Mouse (Mus musculus): ENCODE measurements around the gene Rps24.
A peak's percentile ranks its signal among the peaks of the same experiment; 100 is the strongest.
"Not testable (repeated sequence)": the region's sequence is repeated elsewhere in the genome, so short reads cannot be mapped to it uniquely, and the experiment has no call there.

Rps24 gene

DNA sequence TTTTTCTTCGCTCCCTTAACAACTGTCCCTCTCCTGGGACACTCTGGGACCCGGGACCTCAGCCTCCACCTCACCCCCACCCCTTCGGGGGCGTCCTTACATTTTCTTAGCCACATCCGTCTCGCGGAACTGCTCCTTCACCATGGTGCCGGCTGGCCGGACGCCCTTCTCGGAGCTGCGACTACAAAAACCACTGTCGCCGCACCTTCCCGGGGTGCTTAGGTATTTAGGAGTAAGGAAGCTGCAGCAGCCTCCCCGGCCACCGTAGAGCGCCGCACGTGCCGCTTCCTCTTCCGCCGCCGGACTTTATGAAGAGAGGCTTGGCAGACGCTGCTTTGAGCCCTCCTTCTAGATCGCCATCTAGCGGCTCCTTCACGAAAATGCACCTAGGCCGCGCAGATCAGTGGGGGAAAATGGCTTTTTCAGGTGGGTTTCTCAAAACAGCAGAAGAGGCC is at the start of gene Rps24, which contains the start of gene Polr3a:
Gene Rps24 (plus strand): TSS at position 353 of the 455 bp plus-strand sequence.
Gene Polr3a (minus strand): TSS at position 286 of the 455 bp plus-strand sequence.
- DNase-seq (ENCODE audit: low spot score in 2 of 2): peak; percentile 79 to 89

DNA sequence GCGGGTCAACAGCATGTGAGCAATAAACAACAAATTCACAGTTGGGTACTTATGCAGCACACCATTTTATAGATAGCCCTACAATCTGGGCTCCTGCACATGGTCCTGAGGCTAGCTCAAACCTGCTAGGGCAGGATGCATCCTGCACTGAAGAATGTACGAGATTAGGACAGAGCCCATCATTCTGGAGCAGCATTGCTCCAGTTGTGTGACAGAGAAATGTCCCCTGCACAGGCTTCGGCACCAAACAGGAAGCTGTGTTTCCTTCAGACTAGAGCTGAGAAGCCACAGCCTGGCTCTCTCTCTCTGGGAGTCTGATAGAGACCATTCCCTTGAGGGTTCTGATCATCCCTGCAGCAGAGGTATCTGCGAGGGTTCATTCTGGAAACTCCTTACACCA is 43.4 kb upstream of the Rps24 start:
- not testable (repeated sequence) for DNase-seq (ENCODE audit: low spot score in 2 of 2)

DNA sequence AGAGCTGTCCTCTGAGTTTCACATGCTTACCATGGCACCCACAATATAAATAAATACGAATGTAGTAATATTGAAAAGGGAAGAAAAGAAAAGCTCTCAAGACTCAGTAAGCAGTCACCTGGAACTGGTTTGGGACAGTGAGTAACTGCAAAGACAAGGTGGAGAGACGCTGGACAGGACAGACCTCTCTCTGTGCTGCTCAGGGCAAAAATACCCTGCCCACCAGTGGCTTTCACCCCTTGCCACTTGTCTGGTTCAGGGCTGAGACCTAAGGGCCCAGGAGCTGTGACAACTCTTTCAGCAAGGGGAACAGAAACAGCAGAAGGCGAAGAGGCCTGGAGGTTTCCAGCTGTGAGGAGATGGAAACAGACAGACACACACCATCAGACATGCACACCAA is 28.7 kb upstream of the Rps24 start:
- no peak for DNase-seq (ENCODE audit: low spot score in 2 of 2)

DNA sequence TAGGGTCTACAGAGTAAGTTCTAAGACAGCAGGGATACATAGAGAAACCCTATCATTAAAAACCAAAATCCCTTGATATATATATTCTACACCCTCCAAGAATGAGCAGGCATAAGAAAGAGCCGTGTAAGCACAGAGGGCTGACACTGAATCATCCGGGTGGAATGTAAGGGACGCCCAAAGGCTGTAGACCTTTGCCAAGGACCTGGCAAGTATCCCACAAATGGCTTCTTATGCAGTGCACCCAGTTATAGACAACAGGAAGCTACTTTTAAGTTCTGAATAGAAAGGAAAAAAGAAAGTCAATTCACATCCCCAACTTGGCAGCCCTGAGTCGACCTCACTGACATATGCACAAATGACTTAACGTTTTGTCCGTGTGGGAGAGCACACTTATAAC is 18.1 kb upstream of the Rps24 start:
- no peak for DNase-seq (ENCODE audit: low spot score in 2 of 2)

DNA sequence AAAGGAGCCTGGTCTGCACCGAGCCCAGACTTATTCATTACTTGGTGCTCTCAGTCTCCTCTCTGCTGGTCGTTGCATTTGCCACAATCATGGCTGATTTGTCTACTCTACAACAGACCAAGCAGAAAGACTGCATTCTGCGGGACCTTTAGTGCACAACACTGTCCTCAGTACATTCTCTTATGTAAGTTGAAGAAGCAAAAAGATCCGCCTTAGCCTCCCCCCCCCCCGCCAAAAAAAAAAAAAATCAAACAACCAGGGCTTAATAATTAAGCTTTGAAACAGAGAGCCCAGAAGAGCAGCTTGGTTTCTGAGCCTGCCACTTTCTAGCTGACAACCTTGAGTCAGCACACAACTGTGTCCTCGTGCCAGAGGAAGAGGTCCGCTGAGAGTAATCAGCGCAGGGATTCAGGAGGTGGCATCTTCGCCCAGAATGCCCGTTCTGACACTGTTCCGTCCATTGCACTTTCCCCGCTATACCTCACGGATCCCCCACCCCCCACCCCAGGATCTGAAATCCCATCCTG is 621 bp upstream of the Rps24 start:
- no peak for DNase-seq (ENCODE audit: low spot score in 2 of 2)

DNA sequence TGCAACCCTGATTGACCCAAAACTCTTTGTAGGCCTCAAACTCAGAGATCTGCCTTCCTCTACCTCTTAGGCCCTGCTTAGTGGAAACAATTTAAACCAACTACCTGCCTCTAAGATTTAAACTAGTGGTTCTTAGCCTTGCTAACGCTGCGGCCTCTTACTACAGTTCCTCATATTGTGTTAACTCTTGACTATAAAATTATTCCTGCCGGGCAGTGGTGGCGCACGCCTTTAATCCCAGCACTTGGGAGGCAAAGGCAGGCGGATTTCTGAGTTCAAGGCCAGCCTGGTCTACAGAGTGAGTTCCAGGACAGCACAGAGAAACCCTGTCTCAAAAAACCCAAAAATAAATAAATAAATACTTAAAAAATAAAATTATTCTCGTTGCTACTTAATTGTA is 2.8 kb downstream of the Rps24 start:
- DNase-seq (ENCODE audit: low spot score in 2 of 2): not testable (repeated sequence)

DNA sequence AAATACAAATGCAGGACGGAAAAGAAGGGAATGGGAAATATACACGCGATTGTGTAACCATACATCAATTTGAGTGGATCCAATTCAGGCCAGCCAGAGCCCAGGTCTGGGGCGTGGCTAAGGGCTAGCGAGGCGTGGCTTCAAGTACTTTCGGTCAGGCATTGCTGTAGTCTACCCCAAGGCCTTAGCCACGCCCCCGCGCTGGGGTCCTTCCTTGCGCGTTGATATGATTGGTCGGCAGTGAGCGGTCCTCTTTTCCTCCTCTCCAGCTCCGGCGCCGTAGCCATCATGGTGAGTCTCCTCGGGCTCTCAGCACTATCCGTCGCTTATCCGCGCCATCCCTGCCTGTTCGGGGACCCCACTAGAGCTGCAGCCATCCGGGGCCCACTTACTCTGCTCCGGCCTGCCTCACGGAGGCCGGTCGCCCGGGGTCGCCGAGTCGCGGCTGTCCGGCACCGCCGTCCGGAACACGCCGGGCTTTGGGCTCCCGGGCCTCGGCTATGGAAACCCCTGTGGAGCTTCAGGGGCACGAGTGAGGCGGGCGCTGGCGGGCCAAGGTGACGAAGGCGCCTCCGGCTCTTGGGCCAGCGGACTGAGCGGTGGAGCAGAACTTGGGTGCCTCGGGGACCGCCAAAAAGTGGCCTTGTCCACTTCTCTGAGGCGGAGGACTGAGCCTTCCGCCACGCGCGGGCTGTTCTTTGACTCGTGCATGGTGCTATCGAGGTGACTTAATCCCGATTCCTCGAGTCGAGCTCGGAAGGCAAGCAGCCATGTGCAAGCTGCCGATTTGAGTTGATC is 3.7 kb downstream of the Rps24 start:
- DNase-seq (ENCODE audit: low spot score in 2 of 2): peak; percentile 87 to 97

DNA sequence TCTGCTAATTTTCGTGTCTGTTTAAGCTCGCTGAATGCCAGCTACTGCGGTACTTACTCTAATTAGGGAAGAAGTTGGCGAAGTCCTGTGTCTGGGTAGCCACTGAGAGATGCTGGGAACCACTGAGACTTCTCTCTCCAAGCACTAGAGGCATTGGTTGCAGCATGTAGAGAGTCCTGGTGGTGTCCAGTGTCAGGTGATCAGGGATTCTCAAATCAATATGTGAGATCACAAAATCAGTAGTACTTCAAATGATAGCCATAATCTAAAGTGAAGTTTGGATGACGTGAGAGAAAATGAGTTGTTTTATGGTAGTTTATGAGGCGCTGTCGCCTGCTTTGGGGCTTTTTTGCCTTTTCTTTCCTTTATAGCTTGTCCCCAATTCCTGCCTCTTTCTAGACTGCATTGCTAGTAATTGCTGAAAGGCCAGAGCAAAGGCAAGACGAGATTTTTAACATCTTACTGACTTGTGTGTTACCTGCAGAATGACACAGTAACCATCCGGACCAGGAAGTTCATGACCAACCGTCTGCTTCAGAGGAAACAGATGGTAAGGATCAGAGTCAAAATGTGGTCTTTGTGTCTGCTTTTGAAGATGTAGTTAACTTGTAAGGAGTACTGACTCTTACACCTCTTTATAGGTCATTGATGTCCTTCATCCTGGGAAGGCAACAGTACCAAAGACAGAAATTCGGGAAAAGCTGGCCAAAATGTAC is 4.5 kb downstream of the Rps24 start:
- no peak for DNase-seq (ENCODE audit: low spot score in 2 of 2)

DNA sequence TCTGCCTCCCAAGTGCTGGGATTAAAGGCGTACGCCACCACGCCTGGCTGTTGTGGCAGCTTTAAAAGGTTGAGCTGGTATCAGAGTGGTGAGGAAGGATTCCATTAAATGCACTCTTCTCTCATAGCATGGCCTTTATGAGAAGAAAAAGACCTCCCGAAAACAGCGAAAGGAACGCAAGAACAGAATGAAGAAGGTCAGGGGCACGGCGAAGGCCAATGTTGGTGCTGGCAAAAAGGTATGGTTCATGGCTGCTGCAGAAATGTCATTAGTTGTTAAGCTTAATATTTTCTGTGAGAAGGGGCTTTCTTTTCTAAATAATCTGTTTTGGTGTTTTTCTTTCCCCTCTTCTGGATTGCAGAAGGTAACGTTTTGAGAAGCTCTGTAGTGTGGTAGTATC is 6.3 kb downstream of the Rps24 start:
- no peak for DNase-seq (ENCODE audit: low spot score in 2 of 2)

DNA sequence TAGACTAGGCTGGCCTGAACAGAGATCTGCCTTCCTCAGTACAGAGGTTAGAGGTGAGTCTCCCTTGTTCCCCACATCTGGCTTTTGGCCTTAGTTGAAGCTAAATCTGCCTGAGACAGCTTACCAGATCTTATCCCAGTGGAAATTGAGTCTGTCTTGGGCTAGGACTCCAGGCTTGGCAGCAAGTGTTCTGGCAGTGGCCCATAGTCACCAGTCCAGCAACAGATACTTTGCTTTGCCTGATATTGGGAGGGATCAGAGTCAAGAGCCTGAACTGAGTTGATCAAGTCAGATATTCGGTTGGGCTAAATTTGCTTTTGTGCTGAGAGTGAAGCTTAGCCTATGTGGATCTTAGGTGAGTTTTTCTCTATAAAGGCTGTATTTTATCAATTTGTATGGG is 9.6 kb downstream of the Rps24 start:
- no peak for DNase-seq (ENCODE audit: low spot score in 2 of 2)

DNA sequence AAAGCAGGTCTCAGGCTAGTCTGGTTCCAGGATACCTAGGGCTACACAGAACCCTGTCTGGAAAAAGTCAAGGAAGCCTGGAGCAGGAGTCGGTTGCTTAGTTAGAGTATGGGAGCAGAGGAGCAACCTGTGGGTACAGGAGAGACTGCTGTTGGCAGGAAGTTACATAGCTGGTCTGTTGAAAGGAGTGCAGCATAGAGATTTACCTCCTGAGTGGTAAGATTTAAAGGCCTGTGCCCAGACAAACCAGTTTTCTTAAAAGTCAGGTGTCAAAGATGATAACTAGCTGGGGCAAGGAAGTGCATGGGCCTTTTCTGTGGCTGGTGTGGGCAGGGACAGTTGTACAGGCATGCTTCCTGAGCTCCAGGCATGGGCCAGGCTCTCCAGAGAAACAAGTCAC is 10.5 kb downstream of the Rps24 start:
- no peak for DNase-seq (ENCODE audit: low spot score in 2 of 2)

DNA sequence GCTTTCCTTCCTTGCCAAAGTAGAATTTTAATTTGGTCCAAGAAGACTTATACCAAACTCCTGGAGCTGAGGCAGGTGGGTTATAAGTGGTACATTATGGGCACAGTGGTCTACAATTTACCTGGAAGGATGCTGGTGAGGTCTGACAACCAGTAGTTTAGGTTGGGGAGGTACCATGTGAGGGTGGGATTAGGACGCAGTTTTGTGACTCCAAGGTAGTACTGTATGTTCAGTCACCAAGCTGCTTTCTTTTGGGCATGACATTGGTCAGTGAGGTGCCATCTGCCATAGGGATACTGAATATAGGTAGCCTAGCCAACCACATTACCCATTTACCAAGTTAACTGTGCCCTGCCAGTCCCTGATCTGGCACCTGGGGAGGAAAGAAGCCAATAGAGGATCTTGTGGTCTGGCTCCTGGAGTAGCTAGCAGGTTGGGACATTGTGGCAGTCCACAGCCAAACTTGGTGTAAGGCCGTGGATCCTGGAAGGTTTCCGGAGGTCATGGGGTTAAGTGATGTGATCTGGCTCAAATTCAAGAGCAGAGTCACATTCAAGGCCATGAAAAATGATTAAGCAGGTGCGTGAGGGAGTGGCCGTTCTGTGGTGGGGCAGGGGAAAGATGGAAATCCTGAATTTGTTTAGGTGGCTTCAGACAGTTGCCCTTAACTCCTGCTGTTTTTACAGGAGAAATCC is 11.8 kb downstream of the Rps24 start:
- DNase-seq (ENCODE audit: low spot score in 2 of 2): no peak

DNA sequence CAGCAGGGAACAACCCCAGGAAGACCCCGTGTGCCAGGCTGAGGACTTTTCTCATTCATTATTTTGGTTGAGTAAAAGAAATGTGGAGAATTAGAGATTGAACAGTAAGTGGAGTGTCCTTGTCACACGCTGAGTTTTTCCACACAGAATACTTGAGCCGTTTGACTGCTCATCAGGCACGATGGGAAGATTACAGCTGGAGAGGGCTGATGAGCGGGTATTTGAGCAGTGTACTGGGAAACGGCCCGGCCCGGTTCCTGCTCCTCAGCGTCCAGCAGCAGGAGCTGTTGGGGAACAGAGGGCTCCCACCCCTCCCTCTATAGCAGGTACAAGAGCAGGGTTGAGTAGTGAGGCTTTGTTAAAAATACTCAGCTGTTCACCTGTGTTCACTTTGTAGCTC is 12.6 kb downstream of the Rps24 start:
- DNase-seq (ENCODE audit: low spot score in 2 of 2): no peak

DNA sequence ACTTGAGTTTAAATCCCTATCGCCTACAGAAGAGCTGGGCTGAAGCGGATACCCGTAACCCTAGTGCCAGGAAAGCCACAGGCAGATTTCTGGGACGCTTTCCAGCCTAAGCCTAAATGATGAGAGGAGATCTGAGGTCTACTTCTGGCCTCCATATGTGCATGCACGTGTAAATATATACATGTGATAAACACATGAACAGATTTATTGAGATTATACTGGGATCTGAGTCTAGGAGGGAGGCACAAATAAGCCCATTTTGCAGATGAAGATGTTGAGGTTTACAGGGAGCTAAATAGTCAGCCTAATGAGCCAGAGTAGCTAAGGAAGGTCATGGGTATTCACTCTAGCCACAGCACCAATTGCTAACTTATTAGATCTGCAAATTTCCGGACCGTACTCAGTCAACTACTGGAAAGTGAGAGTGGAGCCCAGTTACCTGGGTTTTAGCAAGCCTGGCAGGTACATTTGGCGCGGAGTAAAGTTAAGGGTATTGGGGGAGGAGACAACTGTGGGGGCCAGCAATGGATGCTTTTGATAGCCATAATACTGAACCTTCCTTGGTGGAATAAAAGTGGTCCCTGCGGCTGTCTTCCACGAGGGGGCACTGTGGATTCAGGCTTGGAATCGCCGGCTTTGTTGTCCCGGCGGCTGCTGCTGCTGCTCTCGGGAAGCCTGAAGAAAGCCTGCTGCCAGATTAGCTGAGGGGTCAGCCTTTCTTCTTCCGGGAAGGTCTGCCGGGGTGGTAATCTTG is 13.3 kb downstream of the Rps24 start:
- DNase-seq (ENCODE audit: low spot score in 2 of 2): peak; percentile 92 to 94

DNA sequence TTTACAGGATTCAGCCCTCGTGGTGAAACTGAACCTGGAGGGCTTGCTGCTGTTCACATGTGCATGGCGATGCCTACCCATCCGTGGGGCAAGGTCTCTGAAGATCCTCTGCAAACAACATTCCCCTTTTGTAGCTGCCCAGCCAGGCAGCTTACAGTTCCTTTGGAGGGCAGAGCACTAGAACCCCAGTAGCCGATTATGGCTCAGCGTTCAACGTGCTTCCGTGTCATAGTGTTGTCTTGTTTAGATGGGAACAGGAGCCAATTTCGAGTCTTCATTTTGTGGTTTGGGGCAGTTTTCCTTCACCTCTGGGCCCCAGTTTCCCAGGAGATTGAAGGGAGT is 13.9 kb downstream of the Rps24 start:
- no peak for DNase-seq (ENCODE audit: low spot score in 2 of 2)

DNA sequence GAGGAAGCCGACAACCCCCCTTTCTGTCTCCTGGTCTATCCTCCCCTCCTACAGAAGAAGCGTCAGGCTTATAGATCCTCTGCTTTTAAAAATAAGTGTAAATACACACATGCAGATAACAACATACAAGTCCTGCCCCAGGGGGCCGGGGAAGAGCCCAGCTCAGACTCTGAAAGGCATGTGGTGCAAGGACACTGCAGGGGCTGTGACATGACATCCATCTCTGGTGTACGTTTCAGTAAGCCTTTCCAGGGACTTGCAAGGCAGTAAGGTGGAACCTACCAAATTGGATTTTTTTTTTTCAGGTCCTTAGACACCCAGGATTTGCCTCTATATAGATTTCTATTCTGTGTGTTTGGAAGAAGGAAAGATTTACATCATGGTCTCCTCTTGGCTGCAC is 14.3 kb downstream of the Rps24 start:
- no peak for DNase-seq (ENCODE audit: low spot score in 2 of 2)

DNA sequence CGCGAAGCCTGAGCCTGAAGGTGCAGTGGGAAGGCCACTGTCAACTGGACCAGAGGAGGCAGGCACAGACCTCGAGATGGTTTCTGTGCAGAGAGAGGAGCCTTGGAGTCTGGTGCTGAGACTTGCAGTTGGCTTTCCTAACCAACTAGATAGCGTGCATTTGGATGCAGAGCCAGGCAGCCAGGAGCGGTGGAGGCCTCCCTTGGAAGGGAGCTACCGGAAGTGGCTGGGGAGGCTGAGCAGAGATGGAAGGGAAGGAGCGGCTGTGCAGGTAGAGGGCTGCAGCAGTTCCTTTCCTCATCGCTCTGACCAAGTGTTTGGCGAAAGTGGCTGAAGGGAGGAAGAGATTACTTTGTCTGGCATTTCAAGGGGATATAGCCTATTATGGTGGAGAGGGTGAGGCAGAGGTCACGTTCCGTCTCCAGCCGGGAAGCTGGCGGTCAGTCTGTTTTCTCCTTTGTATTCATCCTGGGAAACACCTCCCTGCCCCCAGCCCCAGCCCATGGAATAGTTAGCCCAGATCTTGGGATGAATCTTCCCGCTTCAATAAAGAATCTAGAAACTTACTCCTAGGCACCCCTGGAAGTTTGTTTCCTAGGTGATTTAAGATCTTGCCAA is 20.6 kb downstream of the Rps24 start:
- no peak for DNase-seq (ENCODE audit: low spot score in 2 of 2)

DNA sequence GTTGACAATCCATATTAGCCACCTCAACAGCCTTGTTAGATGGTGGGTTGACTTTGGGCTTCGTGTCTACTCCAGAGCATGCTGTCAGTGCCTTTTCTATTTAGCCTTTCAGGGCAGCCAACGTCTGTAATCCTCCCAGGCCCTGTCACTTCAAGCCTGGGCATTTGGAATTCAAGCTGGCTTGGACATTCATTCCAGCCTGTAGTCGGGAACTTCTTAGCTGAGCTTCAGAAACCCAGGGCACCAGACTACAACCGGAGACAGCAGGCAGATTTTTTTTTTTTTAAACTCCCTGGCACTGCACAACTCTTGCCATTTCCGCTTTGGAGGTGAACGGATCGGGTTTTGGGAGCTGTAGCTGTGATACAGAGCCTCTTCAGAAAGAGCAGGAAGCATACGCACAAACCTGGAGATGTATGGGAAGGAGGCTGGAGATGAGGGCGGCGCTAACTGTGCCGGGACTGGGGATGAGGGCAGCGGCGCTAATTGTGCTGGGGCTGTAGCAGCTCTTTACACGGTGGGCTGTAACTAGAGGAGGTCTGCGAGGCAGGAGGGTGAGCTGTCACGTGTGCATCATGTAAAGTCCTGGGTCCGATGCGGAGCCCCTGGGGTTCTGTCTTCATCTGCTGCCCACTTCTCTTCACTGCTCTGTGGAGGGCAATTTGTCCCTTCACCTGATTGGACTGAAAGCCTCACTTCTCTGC is 21.3 kb downstream of the Rps24 start:
- no peak for DNase-seq (ENCODE audit: low spot score in 2 of 2)

DNA sequence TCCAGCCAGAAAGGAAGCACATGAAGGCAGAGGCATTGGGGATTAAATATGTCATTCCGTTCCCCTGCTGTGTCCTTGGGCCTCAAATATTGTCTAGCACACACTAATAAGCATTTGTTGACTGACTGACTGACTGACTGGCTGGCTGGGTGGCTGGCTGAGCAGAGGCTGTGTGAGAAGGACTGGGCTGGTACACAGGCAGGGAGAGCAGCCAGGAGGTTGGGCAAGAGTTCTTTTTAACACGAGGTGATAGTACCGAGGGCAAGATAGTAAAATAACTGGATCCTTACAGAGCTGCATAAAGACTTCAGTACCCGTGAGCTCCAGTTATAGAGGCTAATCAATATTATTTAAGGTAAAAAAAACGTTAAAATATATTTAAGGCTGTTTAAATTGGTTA is 22.6 kb downstream of the Rps24 start:
- DNase-seq (ENCODE audit: low spot score in 2 of 2): no peak

DNA sequence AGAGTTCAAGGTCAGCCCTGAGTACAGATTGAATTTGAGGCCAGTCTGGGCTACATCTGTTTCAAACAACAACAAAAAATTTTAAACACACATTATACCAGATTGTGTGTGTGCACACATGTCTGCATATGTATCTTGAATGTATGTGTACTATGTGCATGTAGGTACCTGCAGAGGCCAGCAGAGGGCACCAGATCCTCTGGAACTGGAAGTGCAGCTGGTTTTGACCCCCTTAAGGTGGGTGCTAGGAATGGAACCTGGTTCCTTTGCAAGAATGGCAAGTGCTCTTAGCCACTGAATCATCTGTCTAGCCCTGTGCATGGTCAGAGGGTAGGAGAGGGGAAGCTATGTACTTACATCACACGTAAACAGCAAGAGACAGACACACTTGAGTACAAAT is 23.3 kb downstream of the Rps24 start:
- no peak for DNase-seq (ENCODE audit: low spot score in 2 of 2)

DNA sequence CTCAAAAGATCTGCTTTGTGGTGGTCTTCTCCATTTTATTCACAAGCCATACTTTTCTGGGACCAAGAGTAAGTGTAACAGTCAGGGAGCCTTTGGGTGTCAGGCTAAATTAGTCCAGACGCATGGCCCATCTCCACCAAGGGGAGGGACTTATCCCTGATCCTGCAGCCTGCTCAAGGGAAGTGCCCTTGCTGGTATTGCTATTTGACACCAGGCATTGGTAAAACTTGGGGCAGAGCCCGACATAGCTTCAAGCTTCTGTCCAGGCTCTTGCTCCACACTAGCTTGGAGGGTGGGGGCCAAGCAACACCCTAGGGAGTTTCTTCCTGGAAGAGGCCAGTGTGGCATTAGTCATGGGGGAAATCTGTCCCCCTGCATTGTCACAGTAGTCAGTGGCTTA is 23.8 kb downstream of the Rps24 start:
- no peak for DNase-seq (ENCODE audit: low spot score in 2 of 2)
